In genomic region chr16:50841205-50841604, GRCm38 (mm10) we compare ENCODE assay signal across 10 mouse cellular contexts.
DNase-seq lines count a peak whose midpoint lies in the region; ATAC-seq lines count a peak whose summit lies in the region.
"Had no signal": no experiment of that assay in that cellular context is flagged by ENCODE, and none has a peak within 500 bp of the region (broad histone marks: within the 10 kb centered on the region; RNA-seq: fewer than 3 reads in every experiment).

No protein-coding gene starts in this region.

- H3K4me1 ChIP-seq in kidney, embryonic 14.5 days (ENCODE audit: control insufficient read depth, insufficient read depth, low read length), result no peaks in the 10 kb centered on the region
- H3K4me1 ChIP-seq: liver, embryonic 12.5 days had no signal

- H3K27ac ChIP-seq in kidney, embryonic 14.5 days (ENCODE audit: low read depth, low read length), result no peak overlapping the region
- H3K27ac ChIP-seq: liver, embryonic 12.5 days had no signal

- no peak overlapping the region for H3K9ac ChIP-seq in kidney, embryonic 14.5 days (ENCODE audit: low read depth, low read length)
- H3K9ac ChIP-seq: liver, embryonic 12.5 days had no signal

- DNase-seq in cerebellum, postnatal 25 days, result peak; percentile 14 to 15
- no peak for DNase-seq in cerebellum, adult 9-10 months
- no peak for DNase-seq in kidney, postnatal 14 days
- DNase-seq in right cerebral cortex, postnatal 25 days, result peak; percentile 6
- DNase-seq in right cerebral cortex, postnatal 10 days (ENCODE audit: low spot score in 2 of 2), result no peak
- DNase-seq in thymus, postnatal 36 days, result no peak
- DNase-seq in adrenal gland, adult 8-10 months, result no peak

- H3K27me3 ChIP-seq in kidney, embryonic 14.5 days (ENCODE audit: control insufficient read depth, insufficient read depth, low read length), result no peaks in the 10 kb centered on the region
- H3K27me3 ChIP-seq: liver, embryonic 12.5 days had no signal

- H3K4me2 ChIP-seq in kidney, embryonic 14.5 days (replicated peaks; ENCODE audit: low read depth, low read length), result no peak overlapping the region
- H3K4me2 ChIP-seq: liver, embryonic 12.5 days had no signal

- no peak overlapping the region for H3K4me3 ChIP-seq in kidney, embryonic 14.5 days (ENCODE audit: low read length)
- H3K4me3 ChIP-seq: liver, embryonic 12.5 days; megakaryocyte, embryonic 14.5 days had no signal

- no peaks in the 10 kb centered on the region for H3K36me3 ChIP-seq in kidney, embryonic 14.5 days (ENCODE audit: control insufficient read depth, insufficient read depth, low read length)
- H3K36me3 ChIP-seq: liver, embryonic 12.5 days had no signal

- peak; percentile 38 for ATAC-seq in kidney, embryonic 14.5 days (ENCODE audit: low FRiP score, low TSS enrichment)
- ATAC-seq: liver, embryonic 12.5 days had no signal

- H3K9me3 ChIP-seq in kidney, embryonic 14.5 days (ENCODE audit: control insufficient read depth, low read length), result no peaks in the 10 kb centered on the region
- H3K9me3 ChIP-seq: liver, embryonic 12.5 days; megakaryocyte, embryonic 14.5 days had no signal

- 55% methylated on average over 10 of the region's 10 CpGs for WGBS in kidney, embryonic 14.5 days

Comparison
In these comparisons a context has a peak if more than half of its experiments do, and no peak if none do; other contexts are left out.
1. DNase-seq: peak in cerebellum, postnatal 25 days (2 of 2) and right cerebral cortex, postnatal 25 days (single experiment); none in cerebellum, adult 9-10 months (single experiment), kidney, postnatal 14 days (single experiment), right cerebral cortex, postnatal 10 days (0 of 2), thymus, postnatal 36 days (0 of 2) and adrenal gland, adult 8-10 months (single experiment).